Mouse (Mus musculus): ENCODE results near the gene Fndc10. TPM values are rescaled to one million over a fixed set of nuclear protein-coding genes. Genes with fewer than 3 reads are reported as not detected.

Gene Fndc10
- polyA plus RNA-seq, 1 experiment from 2014 or later = 3.2 TPM

GRCm38 (mm10) chr4:155710521-155711252, 16.5 kb downstream of the Fndc10 start:
- 40% methylated on average over 6 of the region's 6 CpGs for WGBS
- Histone ChIP-seq H3K4me2 (ENCODE audit: low read length) (no peak overlapping the region), H3K9me3 (replicated peaks; ENCODE audit: control insufficient read depth, low read length) (no peaks in the 10 kb centered on the region), H3K27me3 (replicated peaks; ENCODE audit: control insufficient read depth, insufficient read depth, low read length) (no peaks in the 10 kb centered on the region), H3K4me3 (ENCODE audit: low read depth, low read length) (no peak overlapping the region), H3K4me1 (ENCODE audit: control insufficient read depth, insufficient read depth, low read length) (peaks cover 6% of the 10 kb centered on the region), H3K27ac (ENCODE audit: low read depth, low read length) (no peak overlapping the region), H3K36me3 (ENCODE audit: control insufficient read depth, insufficient read depth, low read length) (peaks cover 8% of the 10 kb centered on the region), H3K9ac (ENCODE audit: low read length) (peak overlapping the region; percentile 8; the same call in 1 of the 2 replicates)
- DNase-seq (ENCODE audit: low spot score) (no peak), ATAC-seq (no peak)

- no peaks in the 10 kb centered on the region for H3K9me3 ChIP-seq (replicated peaks; ENCODE audit: control insufficient read depth, low read length)
- H3K9ac ChIP-seq (ENCODE audit: low read length) = no peak overlapping the region
- WGBS = 57% methylated on average over 4 of the region's 4 CpGs
- 0 out of 2 replicates have a peak, but pooled peaks have one; percentile 40 for ATAC-seq
- DNase-seq (ENCODE audit: low spot score) = peak; percentile 61
- H3K4me1 ChIP-seq (ENCODE audit: control insufficient read depth, insufficient read depth, low read length) = no peaks in the 10 kb centered on the region
- no peak overlapping the region for H3K4me2 ChIP-seq (ENCODE audit: low read length)
- H3K4me3 ChIP-seq (ENCODE audit: low read depth, low read length) = no peak overlapping the region
- H3K36me3 ChIP-seq (ENCODE audit: control insufficient read depth, insufficient read depth, low read length) = peaks cover 23% of the 10 kb centered on the region
- no peaks in the 10 kb centered on the region for H3K27me3 ChIP-seq (replicated peaks; ENCODE audit: control insufficient read depth, insufficient read depth, low read length)
- H3K27ac ChIP-seq (ENCODE audit: low read depth, low read length) = no peak overlapping the region
These were observed 27.5 kb downstream of the Fndc10 start for GRCm38 (mm10) chr4:155721668-155722083.

GRCm38 (mm10) chr4:155727993-155728392, 33.9 kb downstream of the Fndc10 start:
- no peak overlapping the region for H3K4me3 ChIP-seq (ENCODE audit: low read depth, low read length)
- no peaks in the 10 kb centered on the region for H3K9me3 ChIP-seq (replicated peaks; ENCODE audit: control insufficient read depth, low read length)
- no peak; the same call in 1 of the 2 replicates for ATAC-seq
- H3K9ac ChIP-seq (ENCODE audit: low read length) = no peak overlapping the region
- peaks cover 22% of the 10 kb centered on the region; the same call in 1 of the 2 replicates for H3K36me3 ChIP-seq (ENCODE audit: control insufficient read depth, insufficient read depth, low read length)
- H3K4me1 ChIP-seq (ENCODE audit: control insufficient read depth, insufficient read depth, low read length) = no peaks in the 10 kb centered on the region
- no peak overlapping the region for H3K4me2 ChIP-seq (ENCODE audit: low read length)
- no peak overlapping the region for H3K27ac ChIP-seq (ENCODE audit: low read depth, low read length)
- peak; percentile 8 for DNase-seq (ENCODE audit: low spot score)
- no peaks in the 10 kb centered on the region for H3K27me3 ChIP-seq (replicated peaks; ENCODE audit: control insufficient read depth, insufficient read depth, low read length)
- WGBS = 87% methylated on average over 2 of the region's 2 CpGs

- Histone ChIP-seq H3K4me2 (ENCODE audit: low read length) (no peak overlapping the region), H3K9ac (ENCODE audit: low read length) (no peak overlapping the region)
These were observed 39.1 kb downstream of the Fndc10 start for GRCm38 (mm10) chr4:155733267-155733666.

GRCm38 (mm10) chr4:155734350-155734941, 40.3 kb downstream of the Fndc10 start, which contains the start of gene Tmem240:
Gene Tmem240, plus strand, starts transcription at chr4:155734800.
- under 1% methylated on average over 33 of the region's 35 CpGs for WGBS
- Histone ChIP-seq H3K4me1 (ENCODE audit: control insufficient read depth, insufficient read depth, low read length) (peaks cover 12% of the 10 kb centered on the region), H3K4me2 (ENCODE audit: low read length) (peak within 1 kb of the TSS; percentile 79), H3K27ac (ENCODE audit: low read depth, low read length) (peak within 1 kb of the TSS; percentile 92), H3K36me3 (ENCODE audit: control insufficient read depth, insufficient read depth, low read length) (peaks cover 27% of the 10 kb centered on the region), H3K9ac (ENCODE audit: low read length) (peak within 1 kb of the TSS; percentile 91), H3K9me3 (replicated peaks; ENCODE audit: control insufficient read depth, low read length) (no peaks in the 10 kb centered on the region), H3K4me3 (ENCODE audit: low read depth, low read length) (peak within 1 kb of the TSS; percentile 81), H3K27me3 (replicated peaks; ENCODE audit: control insufficient read depth, insufficient read depth, low read length) (no peaks in the 10 kb centered on the region)
- ATAC-seq = peak; percentile 95
- peak; percentile 95 for DNase-seq (ENCODE audit: low spot score)

More at GRCm38 (mm10) chr4:155733267-155733666, 39.1 kb downstream of the Fndc10 start:
- no peak overlapping the region for H3K4me3 ChIP-seq (ENCODE audit: low read depth, low read length)
- no peak overlapping the region for H3K27ac ChIP-seq (ENCODE audit: low read depth, low read length)
- H3K27me3 ChIP-seq (replicated peaks; ENCODE audit: control insufficient read depth, insufficient read depth, low read length) = no peaks in the 10 kb centered on the region
- H3K4me1 ChIP-seq (ENCODE audit: control insufficient read depth, insufficient read depth, low read length) = peaks cover 12% of the 10 kb centered on the region
- ATAC-seq (no peak), DNase-seq (ENCODE audit: low spot score) (no peak)
- no peaks in the 10 kb centered on the region for H3K9me3 ChIP-seq (replicated peaks; ENCODE audit: control insufficient read depth, low read length)
- 89% methylated on average over 10 of the region's 10 CpGs for WGBS
- peaks cover 18% of the 10 kb centered on the region; the same call in 1 of the 2 replicates for H3K36me3 ChIP-seq (ENCODE audit: control insufficient read depth, insufficient read depth, low read length)

- Histone ChIP-seq H3K4me3 (ENCODE audit: low read depth, low read length) (peak overlapping the region; percentile 81), H3K9ac (ENCODE audit: low read length) (peak overlapping the region; percentile 91), H3K4me1 (ENCODE audit: control insufficient read depth, insufficient read depth, low read length) (peaks cover 12% of the 10 kb centered on the region), H3K27ac (ENCODE audit: low read depth, low read length) (peak overlapping the region; percentile 92), H3K36me3 (ENCODE audit: control insufficient read depth, insufficient read depth, low read length) (peaks cover 33% of the 10 kb centered on the region), H3K4me2 (ENCODE audit: low read length) (peak overlapping the region; percentile 79), H3K9me3 (replicated peaks; ENCODE audit: control insufficient read depth, low read length) (no peaks in the 10 kb centered on the region), H3K27me3 (replicated peaks; ENCODE audit: control insufficient read depth, insufficient read depth, low read length) (no peaks in the 10 kb centered on the region)
- ATAC-seq (peak; percentile 73), DNase-seq (ENCODE audit: low spot score) (peak; percentile 61)
- under 1% methylated on average over 48 of the region's 79 CpGs for WGBS
These were observed 41.0 kb downstream of the Fndc10 start for GRCm38 (mm10) chr4:155734951-155735702.

- no peak for ATAC-seq
- WGBS = 70% methylated on average over 5 of the region's 5 CpGs
- H3K4me3 ChIP-seq (ENCODE audit: low read depth, low read length) = peak overlapping the region; percentile 81
- H3K4me1 ChIP-seq (ENCODE audit: control insufficient read depth, insufficient read depth, low read length) = peaks cover 12% of the 10 kb centered on the region
- peak overlapping the region; percentile 92; the same call in 1 of the 2 replicates for H3K27ac ChIP-seq (ENCODE audit: low read depth, low read length)
- H3K4me2 ChIP-seq (ENCODE audit: low read length) = peak overlapping the region; percentile 79
- no peaks in the 10 kb centered on the region for H3K27me3 ChIP-seq (replicated peaks; ENCODE audit: control insufficient read depth, insufficient read depth, low read length)
- peak overlapping the region; percentile 91 for H3K9ac ChIP-seq (ENCODE audit: low read length)
- peaks cover 40% of the 10 kb centered on the region for H3K36me3 ChIP-seq (ENCODE audit: control insufficient read depth, insufficient read depth, low read length)
- H3K9me3 ChIP-seq (replicated peaks; ENCODE audit: control insufficient read depth, low read length) = no peaks in the 10 kb centered on the region
- DNase-seq (ENCODE audit: low spot score) = no peak
These were observed 41.6 kb downstream of the Fndc10 start for GRCm38 (mm10) chr4:155735788-155736187.

GRCm38 (mm10) chr4:155736421-155736820, 42.3 kb downstream of the Fndc10 start:
- peak overlapping the region; percentile 79 for H3K4me2 ChIP-seq (ENCODE audit: low read length)
- no peak overlapping the region for H3K9ac ChIP-seq (ENCODE audit: low read length)
- WGBS = 88% methylated on average over 5 of the region's 5 CpGs
- H3K4me1 ChIP-seq (ENCODE audit: control insufficient read depth, insufficient read depth, low read length) = peaks cover 12% of the 10 kb centered on the region
- DNase-seq (ENCODE audit: low spot score) (no peak), ATAC-seq (no peak)
- peaks cover 42% of the 10 kb centered on the region for H3K36me3 ChIP-seq (ENCODE audit: control insufficient read depth, insufficient read depth, low read length)
- H3K27me3 ChIP-seq (replicated peaks; ENCODE audit: control insufficient read depth, insufficient read depth, low read length) = no peaks in the 10 kb centered on the region
- H3K9me3 ChIP-seq (replicated peaks; ENCODE audit: control insufficient read depth, low read length) = no peaks in the 10 kb centered on the region
- no peak overlapping the region for H3K27ac ChIP-seq (ENCODE audit: low read depth, low read length)
- H3K4me3 ChIP-seq (ENCODE audit: low read depth, low read length) = 0 out of 2 replicates have a peak overlapping the region, but pooled peaks have one; percentile 81

All from forebrain, embryonic 14.5 days (tissue).